Comparison of ENCODE assay signal across 8 mouse cellular contexts in the genomic region with DNA sequence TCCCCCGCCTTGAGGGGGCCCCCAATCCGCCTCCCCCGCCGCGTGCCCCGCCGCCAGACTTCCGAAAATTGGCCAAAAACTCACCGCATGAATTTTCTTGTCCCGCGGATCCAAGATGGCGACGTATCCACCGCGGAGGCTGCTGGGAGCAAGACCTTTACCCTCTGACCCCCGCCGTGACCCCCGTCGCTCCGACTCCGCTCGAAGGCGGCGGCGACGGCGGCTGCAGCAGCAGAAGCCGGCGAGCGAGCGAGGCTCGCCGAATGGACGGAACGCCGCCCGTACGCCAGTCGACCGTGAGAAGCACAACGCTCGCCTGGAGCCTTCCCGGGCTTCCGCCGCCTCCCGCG. TPM values are rescaled to one million over a fixed set of nuclear protein-coding genes. Genes with fewer than 3 reads are reported as not detected.
DNase-seq lines count a peak whose midpoint lies in the region; ATAC-seq lines count a peak whose summit lies in the region.

A gene (minus strand): TSS at position 143 of the 350 bp plus-strand sequence.

- peak within 1 kb of the TSS; percentile 98 for H3K27ac ChIP-seq in hindbrain, embryonic 11.5 days (ENCODE audit: low read depth, low read length)

- H3K9me3 ChIP-seq in hindbrain, embryonic 11.5 days (ENCODE audit: control insufficient read depth, low read length): no peaks in the 10 kb centered on the region

- no peaks in the 10 kb centered on the region for H3K36me3 ChIP-seq in hindbrain, embryonic 11.5 days (ENCODE audit: control insufficient read depth, insufficient read depth, low read length)

- H3K27me3 ChIP-seq in hindbrain, embryonic 11.5 days (ENCODE audit: control insufficient read depth, insufficient read depth, low read length): no peaks in the 10 kb centered on the region

- H3K4me1 ChIP-seq in hindbrain, embryonic 11.5 days (replicated peaks; ENCODE audit: control insufficient read depth, insufficient read depth, low read length): no peaks in the 10 kb centered on the region

- H3K4me3 ChIP-seq in hindbrain, embryonic 11.5 days (ENCODE audit: low read depth, low read length): peak within 1 kb of the TSS; percentile 96

- ATAC-seq in hindbrain, embryonic 11.5 days (ENCODE audit: low FRiP score): peak; percentile 91

- peak within 1 kb of the TSS; percentile 95 for H3K9ac ChIP-seq in hindbrain, embryonic 11.5 days (ENCODE audit: low read depth, low read length)

- peak within 1 kb of the TSS; percentile 67 for H3K4me2 ChIP-seq in hindbrain, embryonic 11.5 days (replicated peaks; ENCODE audit: low read depth, low read length)

- peak; percentile 96 for DNase-seq in MN1 (ENCODE audit: low spot score)
- DNase-seq in cerebellum, adult 9-10 months: peak; percentile 93
- peak; percentile 79 to 96 for DNase-seq in frontal cortex, adult 2 months (ENCODE audit: extremely low spot score in 1 of 2, low spot score in 1 of 2)
- peak; percentile 95 for DNase-seq in hindbrain, embryonic 11.5 days (ENCODE audit: low spot score)
- peak; percentile 95 to 98 for DNase-seq in layer of hippocampus, postnatal 10 days (ENCODE audit: low spot score in 2 of 2)
- peak; percentile 95 for DNase-seq in lung, postnatal 10 days
- DNase-seq in ovary, postnatal 36 days (ENCODE audit: low spot score): peak; percentile 91
- DNase-seq in thymus, postnatal 25 days: peak; percentile 93

- under 1% methylated on average over 46 of the region's 47 CpGs for WGBS in hindbrain, embryonic 11.5 days

RNA-seq across cellular contexts. Expression of the gene that starts here (rescaled TPM):
- polyA plus RNA-seq in frontal cortex, adult 2 months (2012; rRNA removed): 67.5 and 75.1 TPM in 2 replicates
- polyA plus RNA-seq in hindbrain, embryonic 11.5 days (2014; fragmentation: Nextera tagmentation; extraction: Ambion mirVana): 138 and 142 TPM in 2 replicates
- total RNA-seq in layer of hippocampus, postnatal 10 days (2021): 10 to 100 TPM; 68.7 to 71.0 TPM

Comparison
In these comparisons a context has a peak if more than half of its experiments do, and no peak if none do; other contexts are left out.
1. Peak in every context shown above with its lines: DNase-seq, ATAC-seq, H3K4me3 ChIP-seq and H3K27ac ChIP-seq.